Mouse (Mus musculus) midbrain, embryonic 10.5 days (tissue): ENCODE measurements around the gene Sp2. TPM values are rescaled to one million over a fixed set of nuclear protein-coding genes. Genes with fewer than 3 reads are reported as not detected.

Experiments used
- DNase-seq: peaks from one replicate; pipeline ENCODE4 v3.0.0-alpha.2; 2017; ENCODE audit warnings: low spot score
- H3K27ac ChIP-seq: fragments of 300-500 bp; sonication (generic); replicated peaks from 2 replicates; pipeline ENCODE4 v1.5.1; 2016; ENCODE audit warnings: mild to moderate bottlenecking
- H3K27me3 ChIP-seq: fragments of 300-500 bp; sonication (generic); 2 replicates; pipeline ENCODE4 v1.6.1; 2016; ENCODE audit warnings: low read depth, mild to moderate bottlenecking; ENCODE audit not compliant: poor library complexity, severe bottlenecking
- H3K36me3 ChIP-seq: fragments of 300-500 bp; sonication (generic); 2 replicates; pipeline ENCODE4 v1.6.1; 2016; ENCODE audit warnings: mild to moderate bottlenecking, moderate library complexity
- H3K4me1 ChIP-seq: fragments of 300-500 bp; sonication (generic); 2 replicates; pipeline ENCODE4 v1.6.1; 2016
- H3K4me3 ChIP-seq: fragments of 300-500 bp; sonication (generic); 2 replicates; pipeline ENCODE4 v1.5.1; 2016; ENCODE audit warnings: mild to moderate bottlenecking, moderate library complexity
- H3K9me3 ChIP-seq: fragments of 300-500 bp; sonication (generic); replicated peaks from 2 replicates; pipeline ENCODE4 v1.6.1; 2016; ENCODE audit warnings: mild to moderate bottlenecking
- WGBS: fragments of 180-500 bp; shearing (Covaris S2); methylation state at CpG from one replicate; pipeline ENCODE4 v1.1.7; 2016; 5-methylcytosine and 5-hydroxymethylcytosine counted together
- polyA plus RNA-seq: library from polyadenylated mRNA; unstranded; fragments of >200 nt; fragmentation: Nextera tagmentation; extraction: Ambion mirVana; gene quantifications from 2 replicates; pipeline ENCODE4 v1.2.1, GENCODE M21; 2016

Sp2 gene
- polyA plus RNA-seq, 1 experiment from 2014 or later = 30.5 TPM

- H3K27me3 ChIP-seq = peaks cover 100% of the 10 kb centered on the region
- no peaks in the 10 kb centered on the region for H3K9me3 ChIP-seq
- H3K4me1 ChIP-seq = peaks cover 45% of the 10 kb centered on the region
- WGBS = 1% methylated on average over 36 of the region's 36 CpGs
- peak; percentile 57 for DNase-seq
- H3K4me3 ChIP-seq = peak overlapping the region; percentile 46
- H3K36me3 ChIP-seq = no peaks in the 10 kb centered on the region
- no peak overlapping the region; the same call in 1 of the 2 replicates for H3K27ac ChIP-seq
Observed at GRCm38 (mm10) chr11:97017696-97018582, 35.2 kb upstream of the Sp2 start.

- DNase-seq = no peak
- H3K4me1 ChIP-seq = peaks cover 9% of the 10 kb centered on the region
- H3K9me3 ChIP-seq = no peaks in the 10 kb centered on the region
- no peaks in the 10 kb centered on the region for H3K36me3 ChIP-seq
- H3K4me3 ChIP-seq = no peak within 1 kb of the TSS
- H3K27ac ChIP-seq = no peak within 1 kb of the TSS
- H3K27me3 ChIP-seq = peaks cover 97% of the 10 kb centered on the region
- 34% methylated on average over 7 of the region's 8 CpGs for WGBS
Observed at GRCm38 (mm10) chr11:97013121-97013670, 30.4 kb upstream of the Sp2 start, which contains the start of gene Sp6. Gene Sp6 (plus strand): TSS chr11:97013394.

GRCm38 (mm10) chr11:97009198-97009790 is 26.5 kb upstream of the Sp2 start:
- H3K36me3 ChIP-seq = no peaks in the 10 kb centered on the region
- no peak for DNase-seq
- H3K4me1 ChIP-seq = peaks cover 6% of the 10 kb centered on the region
- peaks cover 81% of the 10 kb centered on the region for H3K27me3 ChIP-seq
- H3K9me3 ChIP-seq = no peaks in the 10 kb centered on the region
- WGBS = 68% methylated on average over 8 of the region's 8 CpGs
- no peak overlapping the region for H3K4me3 ChIP-seq
- H3K27ac ChIP-seq = no peak overlapping the region; the same call in 1 of the 2 replicates

GRCm38 (mm10) chr11:97007093-97007794 is 24.5 kb upstream of the Sp2 start:
- H3K4me1 ChIP-seq = peaks cover 10% of the 10 kb centered on the region
- peaks cover 81% of the 10 kb centered on the region for H3K27me3 ChIP-seq
- H3K4me3 ChIP-seq = no peak overlapping the region
- no peak overlapping the region for H3K27ac ChIP-seq
- H3K36me3 ChIP-seq = no peaks in the 10 kb centered on the region
- DNase-seq = no peak
- H3K9me3 ChIP-seq = no peaks in the 10 kb centered on the region
- WGBS = 77% methylated on average over 9 of the region's 9 CpGs

GRCm38 (mm10) chr11:97003170-97003569 is 20.4 kb upstream of the Sp2 start:
- Histone ChIP-seq H3K4me1 (peaks cover 25% of the 10 kb centered on the region), H3K36me3 (no peaks in the 10 kb centered on the region), H3K4me3 (no peak overlapping the region), H3K9me3 (no peaks in the 10 kb centered on the region), H3K27me3 (peaks cover 81% of the 10 kb centered on the region), H3K27ac (no peak overlapping the region)
- 30% methylated on average over 5 of the region's 5 CpGs for WGBS
- no peak for DNase-seq

GRCm38 (mm10) chr11:96997380-96997956 is 14.7 kb upstream of the Sp2 start:
- peak; percentile 69 for DNase-seq
- H3K4me1 ChIP-seq = peaks cover 70% of the 10 kb centered on the region
- peaks cover 82% of the 10 kb centered on the region for H3K27me3 ChIP-seq
- 2% methylated on average over 30 of the region's 30 CpGs for WGBS
- no peaks in the 10 kb centered on the region for H3K36me3 ChIP-seq
- peak overlapping the region; percentile 90 for H3K27ac ChIP-seq
- peak overlapping the region; percentile 53 for H3K4me3 ChIP-seq
- no peaks in the 10 kb centered on the region for H3K9me3 ChIP-seq

GRCm38 (mm10) chr11:96996773-96997379 is 14.1 kb upstream of the Sp2 start:
- Histone ChIP-seq H3K27ac (peak overlapping the region; percentile 90), H3K4me1 (peaks cover 76% of the 10 kb centered on the region), H3K27me3 (peaks cover 82% of the 10 kb centered on the region), H3K9me3 (no peaks in the 10 kb centered on the region), H3K36me3 (no peaks in the 10 kb centered on the region), H3K4me3 (peak overlapping the region; percentile 53)
- no peak for DNase-seq
- WGBS = 8% methylated on average over 17 of the region's 17 CpGs

GRCm38 (mm10) chr11:96995836-96996772 is 13.3 kb upstream of the Sp2 start:
- H3K27me3 ChIP-seq = peaks cover 78% of the 10 kb centered on the region
- H3K27ac ChIP-seq = peak overlapping the region; percentile 90
- H3K4me3 ChIP-seq = no peak overlapping the region
- 78% methylated on average over 15 of the region's 15 CpGs for WGBS
- H3K36me3 ChIP-seq = no peaks in the 10 kb centered on the region
- peaks cover 73% of the 10 kb centered on the region for H3K4me1 ChIP-seq
- no peaks in the 10 kb centered on the region for H3K9me3 ChIP-seq
- no peak for DNase-seq

- peak overlapping the region; percentile 78 for H3K27ac ChIP-seq
- WGBS = 22% methylated on average over 5 of the region's 5 CpGs
- no peaks in the 10 kb centered on the region for H3K9me3 ChIP-seq
- no peak for DNase-seq
- peaks cover 76% of the 10 kb centered on the region for H3K27me3 ChIP-seq
- no peaks in the 10 kb centered on the region for H3K36me3 ChIP-seq
- peaks cover 65% of the 10 kb centered on the region for H3K4me1 ChIP-seq
- 0 out of 2 replicates have a peak overlapping the region, but pooled peaks have one; percentile 14 for H3K4me3 ChIP-seq
Observed at GRCm38 (mm10) chr11:96995031-96995430, 12.3 kb upstream of the Sp2 start.

GRCm38 (mm10) chr11:96992722-96993311 is 10.1 kb upstream of the Sp2 start:
- Histone ChIP-seq H3K9me3 (no peaks in the 10 kb centered on the region), H3K36me3 (no peaks in the 10 kb centered on the region), H3K4me3 (no peak overlapping the region), H3K4me1 (peaks cover 70% of the 10 kb centered on the region), H3K27me3 (peaks cover 76% of the 10 kb centered on the region), H3K27ac (peak overlapping the region; percentile 63)
- DNase-seq = no peak
- WGBS = 54% methylated on average over 8 of the region's 8 CpGs

- H3K9me3 ChIP-seq = no peaks in the 10 kb centered on the region
- WGBS = 79% methylated on average over 5 of the region's 5 CpGs
- DNase-seq = no peak
- H3K4me1 ChIP-seq = peaks cover 61% of the 10 kb centered on the region
- H3K27ac ChIP-seq = peak overlapping the region; percentile 63; the same call in 1 of the 2 replicates
- no peak overlapping the region for H3K4me3 ChIP-seq
- H3K27me3 ChIP-seq = peaks cover 76% of the 10 kb centered on the region
- no peaks in the 10 kb centered on the region for H3K36me3 ChIP-seq
Observed at GRCm38 (mm10) chr11:96991501-96991900, 8.7 kb upstream of the Sp2 start.
